Mouse (Mus musculus): Measurements from ENCODE around the gene Bbox1.

The Bbox1 gene

DNA sequence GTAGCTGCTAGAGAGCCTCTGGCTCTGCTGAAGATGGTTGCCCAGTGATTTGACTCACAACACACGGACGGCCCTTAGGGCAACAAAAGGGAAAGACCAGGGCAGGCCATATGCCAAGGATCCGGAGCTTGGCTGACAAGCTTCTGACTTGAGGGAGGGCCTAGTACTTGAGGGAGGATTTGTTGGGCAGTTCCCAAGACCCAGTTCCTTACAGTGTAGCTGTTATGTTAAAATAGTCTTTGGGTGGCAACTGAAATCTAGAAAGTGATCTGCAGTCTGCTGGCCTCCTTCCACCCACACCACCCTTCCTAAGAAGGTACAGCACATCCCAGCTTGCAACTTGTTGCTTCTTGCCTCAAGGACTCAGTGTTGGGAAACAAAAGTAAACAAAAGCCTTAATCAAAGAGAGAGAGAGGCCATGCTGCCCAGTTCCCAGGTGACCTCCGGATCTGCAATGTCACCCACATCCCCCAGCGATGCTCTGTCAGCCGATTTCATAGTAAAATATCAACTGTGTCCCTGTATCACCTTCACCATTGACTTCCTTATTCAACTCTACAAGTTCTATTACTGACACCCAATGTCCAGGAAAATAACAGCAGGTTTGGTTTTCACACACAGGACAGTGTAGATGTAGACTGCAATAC lies at the start of gene Bbox1:
TSS of gene Bbox1 (minus strand) at position 52 of the 647 bp plus-strand sequence.
- no peak for DNase-seq (ENCODE audit: low read depth in 1 of 2, low spot score in 2 of 2)

DNA sequence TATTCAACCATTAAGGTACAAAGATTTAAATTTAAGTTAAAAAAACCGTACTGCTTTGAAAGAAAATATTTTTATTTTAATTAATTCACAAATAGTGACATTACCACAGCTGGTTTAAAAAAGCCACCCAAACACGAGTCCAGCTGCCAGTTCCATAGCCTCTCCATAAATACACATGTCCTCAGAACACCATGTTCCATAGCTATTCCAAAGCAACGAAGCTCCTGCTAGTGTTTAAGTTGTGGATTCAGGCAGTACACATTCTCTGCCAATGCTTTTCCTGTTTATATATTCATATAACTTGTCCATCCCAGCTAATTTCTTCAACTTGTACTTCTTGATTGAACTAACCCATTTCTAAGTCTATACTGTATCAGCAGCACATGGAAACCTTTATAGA lies 49.5 kb upstream of the Bbox1 start:
- no peak for DNase-seq (ENCODE audit: low read depth in 1 of 2, low spot score in 2 of 2)

DNA sequence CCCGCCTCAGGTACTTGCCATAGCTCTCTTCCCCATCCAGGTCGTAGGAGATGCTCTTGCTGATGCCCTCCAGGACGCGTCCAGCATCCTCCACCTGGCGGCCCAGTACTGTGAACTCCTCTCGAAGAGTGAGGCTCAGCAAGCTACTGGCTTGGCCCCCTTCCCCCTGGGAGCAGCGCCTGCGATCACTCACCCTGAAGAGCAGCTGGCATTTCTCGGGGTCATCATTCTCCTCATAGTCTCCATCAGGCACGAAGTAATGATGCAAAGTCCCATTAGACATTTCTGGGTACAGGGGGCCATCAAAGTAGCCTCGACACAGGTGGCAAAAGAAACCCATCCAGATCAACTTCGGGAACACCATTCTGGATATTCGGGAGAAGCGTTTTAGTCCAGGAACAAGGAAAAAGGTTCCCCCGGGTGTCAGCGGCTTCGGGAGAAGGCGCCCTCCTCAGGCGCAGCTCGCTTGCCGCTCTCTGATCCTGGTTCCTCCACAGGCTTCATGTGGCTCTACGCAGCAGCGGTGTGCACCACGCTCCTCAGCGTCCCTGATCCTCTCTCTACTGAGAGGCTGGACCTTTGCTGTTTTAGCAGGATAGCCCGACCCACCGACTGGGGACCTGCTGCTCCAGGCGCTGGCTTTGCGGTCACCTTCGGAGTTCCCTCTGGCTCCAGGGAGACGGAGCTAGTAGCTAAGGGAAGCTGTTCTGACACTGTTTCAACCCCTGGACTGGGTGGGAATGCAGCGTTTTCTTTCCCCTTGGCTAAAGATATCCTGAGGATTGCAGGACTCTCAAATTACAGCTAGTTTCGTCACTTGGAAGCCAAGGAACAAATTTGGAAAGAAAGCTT lies 48.3 kb upstream of the Bbox1 start, which contains the start of gene Fibin:
TSS of gene Fibin (minus strand) at position 752 of the 852 bp plus-strand sequence.
- DNase-seq (ENCODE audit: low read depth in 1 of 2, low spot score in 2 of 2): no peak

DNA sequence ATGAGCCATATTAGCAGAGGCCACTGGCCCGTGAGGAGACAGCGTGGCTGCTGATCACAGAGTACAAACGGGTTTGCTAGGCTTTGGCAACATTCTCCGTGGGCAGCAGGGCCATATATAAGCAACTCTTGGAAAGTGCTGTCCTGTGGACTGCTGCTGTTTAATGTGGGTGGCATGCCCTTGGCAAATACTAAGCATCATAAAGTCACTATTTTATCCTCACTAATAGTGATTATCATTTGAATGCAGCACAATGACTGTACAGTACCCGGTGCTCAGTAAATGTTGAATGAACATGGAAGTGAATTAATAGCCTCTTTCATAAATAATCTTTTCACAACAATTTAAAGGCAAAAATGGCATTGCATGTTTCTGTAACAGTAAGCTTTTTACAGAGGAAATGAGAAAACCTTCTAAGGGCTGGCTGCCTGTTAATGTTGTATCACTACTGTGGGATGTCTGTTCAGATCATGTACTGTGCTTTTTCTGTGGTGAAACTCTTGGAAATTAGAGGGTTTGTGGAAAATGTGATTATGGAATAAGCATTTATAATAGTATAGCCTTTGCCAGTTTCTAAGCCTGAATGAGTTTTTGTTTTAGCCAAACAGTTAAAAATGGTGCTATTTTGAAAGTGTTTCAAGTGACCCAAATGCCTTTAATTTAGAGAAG lies 39.1 kb upstream of the Bbox1 start:
- DNase-seq (ENCODE audit: low read depth in 1 of 2, low spot score in 2 of 2): no peak

DNA sequence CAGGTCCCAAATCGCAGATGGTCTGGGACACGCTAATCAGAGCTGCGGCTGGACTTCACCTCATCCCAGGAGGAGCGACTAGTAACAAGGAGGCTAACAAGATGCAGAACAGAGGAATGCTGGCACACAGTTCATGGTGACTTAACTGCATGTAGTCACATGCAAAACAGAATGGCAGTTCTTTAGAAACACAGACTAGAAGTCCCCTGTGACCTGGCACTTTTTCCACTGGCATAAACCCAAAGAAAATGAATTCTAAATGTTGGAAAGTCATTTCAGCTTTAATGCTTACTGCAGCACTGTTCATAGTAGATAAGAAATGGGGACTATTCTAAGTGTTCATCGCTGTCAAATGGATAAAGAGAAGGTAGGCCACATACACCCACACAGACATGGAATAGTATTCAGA lies 37.5 kb upstream of the Bbox1 start:
- DNase-seq (ENCODE audit: low read depth in 1 of 2, low spot score in 2 of 2): no peak

DNA sequence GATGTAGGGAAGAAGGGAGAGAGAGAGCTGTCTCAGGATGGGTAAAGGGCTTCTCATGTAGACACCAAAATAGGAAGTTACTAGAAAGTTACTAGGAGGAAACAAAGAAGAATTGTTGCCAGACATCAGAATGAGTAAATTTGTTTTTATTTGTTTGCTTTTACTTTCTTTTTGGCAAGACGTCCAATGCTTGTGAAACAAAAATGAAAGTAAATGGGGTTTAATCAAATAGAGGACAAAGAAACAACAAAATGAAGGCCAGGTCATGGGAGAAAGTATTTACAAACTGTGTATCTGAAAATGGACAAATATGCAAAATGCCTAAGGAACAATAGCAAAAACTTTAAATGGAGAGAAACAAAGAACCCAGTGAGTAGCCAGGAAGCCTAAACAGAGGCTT lies 37.0 kb upstream of the Bbox1 start:
- DNase-seq (ENCODE audit: low read depth in 1 of 2, low spot score in 2 of 2): no peak

DNA sequence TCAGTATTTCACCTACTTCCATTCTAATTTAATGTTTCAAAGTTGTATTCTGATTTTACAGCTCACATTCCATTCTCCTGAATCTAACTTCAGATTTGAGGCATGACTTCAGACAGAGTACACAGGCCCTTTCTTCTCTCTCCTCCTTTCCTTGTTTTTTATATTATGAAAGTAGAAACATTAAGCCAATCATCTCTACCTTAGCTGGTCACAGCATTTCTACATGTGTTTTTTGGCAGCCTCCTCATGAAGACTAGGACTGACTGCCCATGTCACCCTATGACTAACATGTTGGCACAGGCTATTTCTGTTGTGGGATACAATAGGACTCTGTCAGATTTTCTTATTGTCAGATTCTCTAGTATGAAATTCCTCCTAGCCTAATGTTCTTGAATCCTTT lies 14.6 kb upstream of the Bbox1 start:
- DNase-seq (ENCODE audit: low read depth in 1 of 2, low spot score in 2 of 2): no peak

DNA sequence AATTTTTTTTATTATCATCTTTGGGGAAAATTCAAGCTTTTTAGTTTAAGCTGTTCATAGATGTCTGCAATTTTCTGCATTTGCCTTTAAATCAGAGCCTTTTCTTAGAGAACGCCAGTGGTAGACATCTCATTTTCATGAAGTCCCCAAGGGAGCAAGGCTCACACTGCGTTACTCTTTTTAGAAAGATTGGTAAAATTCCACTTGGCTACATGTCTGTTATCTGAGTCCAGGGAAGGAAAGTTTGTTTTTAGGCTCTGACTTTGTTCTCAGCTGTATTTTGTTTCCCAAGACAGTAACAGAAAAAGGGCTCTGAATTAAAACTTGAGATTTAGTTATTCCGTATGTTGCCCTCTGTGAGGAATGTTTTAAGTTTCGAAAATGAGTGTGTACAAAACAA lies 5.6 kb upstream of the Bbox1 start:
- no peak for DNase-seq (ENCODE audit: low read depth in 1 of 2, low spot score in 2 of 2)

DNA sequence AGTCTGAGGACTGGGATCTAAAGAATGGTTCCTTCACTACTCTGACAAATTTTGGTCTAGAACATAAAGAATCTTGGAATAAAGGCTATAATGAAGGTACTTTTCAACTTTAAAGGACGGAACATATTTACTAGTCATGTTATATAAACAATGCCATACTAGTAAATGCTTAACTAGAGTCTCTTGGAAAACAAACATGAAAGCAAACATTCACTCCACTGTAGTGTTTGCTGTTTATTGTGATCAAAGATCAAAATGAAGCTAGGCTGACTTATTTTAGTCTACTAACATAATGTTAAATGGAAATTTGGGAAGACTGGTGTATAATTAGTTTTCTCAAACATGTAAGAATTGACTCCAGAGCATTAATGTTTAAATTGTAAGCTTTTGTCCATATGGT lies 4.9 kb upstream of the Bbox1 start:
- no peak for DNase-seq (ENCODE audit: low read depth in 1 of 2, low spot score in 2 of 2)

DNA sequence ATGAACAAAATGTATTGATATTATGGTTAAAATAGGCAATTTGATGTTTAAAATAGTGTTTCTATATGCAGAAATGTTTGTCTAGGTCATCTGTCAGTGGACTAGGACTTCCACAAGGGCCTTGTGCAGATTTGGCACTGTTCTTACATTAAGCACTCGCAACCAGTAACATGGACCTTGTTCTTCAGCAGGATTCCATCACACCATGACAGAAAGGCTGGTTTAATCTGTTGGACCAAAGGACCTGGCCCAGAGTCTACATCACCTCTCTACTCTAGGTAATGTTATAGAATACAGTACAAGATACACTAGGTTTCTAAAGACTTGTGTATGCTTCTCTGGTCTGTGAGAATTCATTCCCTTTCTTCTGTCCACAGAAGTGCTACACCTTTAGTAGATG lies 4.4 kb upstream of the Bbox1 start:
- DNase-seq (ENCODE audit: low read depth in 1 of 2, low spot score in 2 of 2): no peak

DNA sequence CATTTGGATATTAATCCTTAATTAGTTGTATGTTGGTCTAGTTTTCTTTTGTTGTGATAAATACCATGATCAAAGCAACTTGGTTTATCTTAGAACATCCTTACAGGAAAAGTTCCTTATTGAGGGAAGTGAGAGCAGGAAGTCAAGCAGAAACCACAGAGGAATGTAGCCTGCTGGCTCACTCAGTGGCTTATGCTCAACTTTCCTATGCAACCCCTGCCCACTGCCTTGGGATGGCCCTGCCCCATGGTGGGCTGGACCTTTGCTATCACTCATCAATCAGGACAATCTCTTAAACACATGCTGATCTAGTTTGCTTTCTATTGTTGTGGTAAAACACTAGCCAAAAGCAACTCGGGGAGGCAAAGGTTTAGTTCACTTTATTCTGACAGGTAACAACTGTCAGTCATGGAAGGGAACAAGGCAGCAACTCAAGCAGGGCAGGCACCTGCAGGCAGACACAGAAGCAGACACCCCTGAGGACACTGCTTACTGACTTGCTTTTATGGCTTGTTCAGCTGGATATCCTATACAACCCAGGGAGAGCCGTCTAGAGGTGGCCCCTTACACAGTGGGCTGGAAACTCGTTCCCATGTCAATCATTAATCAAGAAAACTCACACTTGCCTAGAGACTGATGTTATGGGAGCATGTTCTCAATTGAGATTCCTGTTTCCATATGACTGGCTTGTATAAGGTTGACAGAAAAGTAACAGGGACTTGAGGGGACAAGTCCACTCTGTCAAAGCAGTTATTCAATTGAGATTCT lies 1.9 kb upstream of the Bbox1 start:
- no peak for DNase-seq (ENCODE audit: low read depth in 1 of 2, low spot score in 2 of 2)

DNA sequence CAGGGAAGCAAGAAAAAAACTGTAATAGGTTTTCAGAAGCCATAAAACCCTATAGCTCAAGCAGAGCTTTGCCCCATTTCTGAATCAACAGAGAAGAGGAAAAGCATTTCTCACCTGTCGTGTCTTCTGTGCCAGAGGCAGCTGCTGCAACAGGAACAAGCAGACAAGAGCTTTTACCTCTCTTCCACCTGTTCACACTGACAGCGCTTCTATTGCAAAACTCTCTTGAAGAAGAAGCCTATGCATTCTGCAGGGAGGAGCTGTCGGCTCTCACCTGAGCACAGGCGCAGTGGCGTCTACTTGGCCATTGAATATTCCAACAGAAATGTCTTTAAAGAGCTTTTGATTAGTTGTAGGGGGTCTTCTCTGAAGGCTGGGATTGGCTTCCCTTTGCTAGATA lies 286 bp downstream of the Bbox1 start:
- no peak for DNase-seq (ENCODE audit: low read depth in 1 of 2, low spot score in 2 of 2)

DNA sequence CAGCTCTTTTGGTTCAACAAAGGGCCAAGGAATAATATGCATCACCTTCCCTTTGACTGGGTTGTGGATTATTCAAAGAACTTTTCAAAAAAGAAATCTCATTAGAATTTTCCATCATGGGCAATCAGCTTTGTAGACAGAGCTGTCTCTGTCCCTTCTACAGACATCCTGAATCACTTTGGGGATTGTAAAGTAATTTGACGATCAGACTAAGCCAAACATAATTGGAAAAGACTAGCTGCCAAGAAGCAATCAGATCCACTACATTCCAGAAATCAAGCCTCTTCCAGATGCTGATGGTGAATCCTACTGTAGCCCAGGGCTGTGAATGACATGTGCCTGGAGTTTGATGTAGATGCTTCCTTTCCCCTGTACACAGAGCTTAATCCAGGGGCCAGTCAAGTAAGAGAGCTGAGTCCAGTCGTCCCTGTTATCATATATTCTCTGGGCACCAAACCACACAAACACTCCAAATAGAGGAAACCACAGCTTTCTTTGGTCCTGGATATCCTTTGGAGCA lies 995 bp downstream of the Bbox1 start:
- no peak for DNase-seq (ENCODE audit: low read depth in 1 of 2, low spot score in 2 of 2)

DNA sequence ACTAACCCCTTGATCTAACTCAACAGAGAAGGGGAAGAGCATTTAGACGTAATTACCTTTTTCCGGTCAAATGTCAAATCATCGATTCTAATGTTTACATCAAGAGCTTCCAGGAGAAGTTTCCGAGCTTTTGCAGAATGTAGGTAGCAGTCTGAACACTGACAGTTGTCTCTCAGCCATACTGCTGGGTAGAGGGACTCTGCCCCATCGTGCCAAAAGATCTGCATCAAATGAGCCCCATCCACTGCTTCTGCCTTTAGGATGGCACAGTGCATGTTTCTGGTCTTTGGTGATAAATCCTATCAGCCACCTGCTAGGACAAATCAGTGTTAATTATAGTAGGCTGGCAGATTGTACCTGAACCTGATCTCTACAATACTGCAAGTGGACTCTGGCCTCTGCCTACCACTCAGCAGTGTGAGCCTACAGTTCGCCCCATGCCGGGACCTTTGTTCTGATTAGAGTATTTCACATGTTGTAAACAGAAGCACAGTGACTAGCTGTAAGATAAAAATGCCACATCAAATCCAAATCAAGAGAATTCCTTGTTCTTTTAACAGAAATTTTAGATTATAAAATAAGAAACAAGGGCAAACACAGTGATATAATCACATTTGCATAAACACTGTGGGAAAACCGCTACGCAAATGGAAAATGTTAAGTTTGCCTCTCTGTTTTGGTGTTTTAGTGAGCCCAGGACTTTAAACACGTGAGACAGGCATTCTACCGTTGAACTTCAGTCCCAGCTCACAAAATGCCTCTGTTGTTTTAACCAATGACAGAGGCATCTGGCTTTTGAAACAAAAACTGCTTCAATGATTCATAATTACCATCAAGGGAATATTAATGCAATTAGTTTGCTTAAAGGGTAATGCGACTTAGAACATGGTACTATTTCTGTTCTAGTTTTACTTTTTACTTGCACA lies 8.7 kb downstream of the Bbox1 start:
- no peak for DNase-seq (ENCODE audit: low read depth in 1 of 2, low spot score in 2 of 2)

DNA sequence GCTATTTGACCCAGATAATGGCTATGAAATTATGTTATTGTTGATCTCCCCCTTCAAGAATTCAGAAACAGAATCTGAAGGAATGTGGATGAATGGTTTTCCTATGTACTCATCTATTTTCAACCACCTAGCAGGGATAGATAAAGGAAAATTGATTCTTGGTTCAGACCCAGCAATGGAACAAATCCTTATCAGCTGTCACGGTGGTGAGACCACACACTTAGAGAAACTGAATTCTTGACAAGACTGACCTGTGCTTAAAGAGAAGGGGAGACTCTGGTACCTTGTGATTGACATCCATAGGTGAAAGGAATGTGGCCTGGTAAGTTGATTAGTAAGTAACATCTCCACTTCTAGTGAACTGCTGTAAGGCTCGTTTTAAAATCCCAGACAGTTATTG lies 12.1 kb downstream of the Bbox1 start:
- DNase-seq (ENCODE audit: low read depth in 1 of 2, low spot score in 2 of 2): no peak

DNA sequence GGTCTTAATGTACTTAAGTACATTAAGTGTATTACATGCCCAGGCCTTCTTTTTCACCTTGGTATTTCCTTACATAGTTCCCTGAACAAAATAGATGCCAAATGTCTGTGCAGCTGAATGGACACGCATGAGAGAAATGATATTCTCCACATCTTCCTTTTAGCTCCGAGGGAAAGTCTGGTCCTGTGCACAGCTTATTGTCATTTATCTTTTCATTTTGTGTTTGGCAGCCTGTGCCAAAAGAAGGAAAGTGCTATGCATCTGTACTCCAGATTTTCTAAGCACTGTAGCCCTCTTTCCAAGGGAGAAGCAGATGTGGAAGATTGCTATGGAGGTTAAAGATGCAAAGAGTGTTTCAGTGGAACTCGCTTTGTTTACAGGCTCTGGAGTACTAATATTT lies 13.0 kb downstream of the Bbox1 start:
- no peak for DNase-seq (ENCODE audit: low read depth in 1 of 2, low spot score in 2 of 2)

DNA sequence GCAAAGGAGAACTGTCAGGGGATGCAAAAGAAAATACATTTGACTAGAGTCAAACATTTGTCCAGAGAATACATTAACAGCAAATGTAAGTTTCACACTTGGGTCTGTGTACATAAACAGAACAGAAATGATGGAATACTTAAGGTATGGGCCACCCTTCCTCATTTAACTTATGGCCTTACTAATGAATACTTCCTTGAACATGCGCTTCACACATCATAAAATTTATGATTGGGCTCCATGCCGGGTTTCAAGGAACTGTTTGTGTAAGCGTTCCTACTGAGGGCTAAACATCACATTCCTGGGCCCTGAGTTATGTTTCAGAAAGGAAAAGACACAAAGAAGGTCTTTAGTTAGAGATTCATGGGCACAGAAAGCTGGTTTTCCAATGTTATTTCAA lies 19.4 kb downstream of the Bbox1 start:
- no peak for DNase-seq (ENCODE audit: low read depth in 1 of 2, low spot score in 2 of 2)

DNA sequence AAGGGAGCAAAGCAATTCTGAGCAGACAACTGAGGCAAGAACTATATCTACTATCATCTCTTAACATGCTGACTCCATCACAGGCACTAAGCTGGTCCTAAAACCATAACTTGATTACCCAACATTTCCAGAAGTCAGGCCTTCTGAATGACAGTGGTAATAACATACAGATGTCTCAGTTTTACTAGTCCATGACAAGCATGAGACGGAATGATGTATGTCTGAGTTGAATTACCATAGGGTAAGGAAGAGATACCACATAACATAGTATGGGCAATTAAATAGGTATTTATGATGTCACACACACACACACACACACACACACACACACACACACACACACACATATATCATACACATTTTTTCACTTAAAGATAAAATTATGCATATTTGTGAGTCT lies 26.4 kb downstream of the Bbox1 start:
- DNase-seq (ENCODE audit: low read depth in 1 of 2, low spot score in 2 of 2): no peak

DNA sequence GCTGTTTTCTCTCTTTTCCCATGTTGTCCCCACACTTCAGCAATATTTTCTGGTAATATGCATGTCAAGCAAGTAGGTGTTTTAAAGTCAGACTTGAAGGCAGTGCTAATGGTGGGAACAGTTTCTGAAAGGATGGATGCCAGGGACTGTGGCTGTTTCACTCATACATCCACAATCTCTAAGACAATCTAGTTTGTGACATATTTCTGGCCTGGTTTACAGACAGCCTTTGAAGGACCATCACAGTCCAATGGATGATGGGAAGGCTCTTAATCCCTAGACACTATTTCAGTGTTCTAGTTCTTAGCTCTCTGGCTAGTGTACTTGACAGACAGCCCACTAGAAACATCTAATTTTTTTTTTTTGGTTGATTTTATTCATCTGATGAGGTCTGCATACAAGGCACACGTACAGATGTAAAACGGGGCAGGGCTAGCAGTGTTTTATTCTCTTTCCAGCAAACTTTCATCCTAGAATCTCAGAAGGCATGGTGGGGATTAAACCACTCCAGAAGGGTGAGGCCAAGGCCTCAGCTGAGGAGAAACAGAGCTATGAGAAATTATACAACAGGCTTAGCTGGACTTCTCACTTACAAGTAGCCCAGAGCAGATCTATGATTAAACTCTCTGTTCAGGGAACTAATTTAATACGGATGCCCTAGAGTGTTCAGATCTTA lies 28.4 kb downstream of the Bbox1 start:
- no peak for DNase-seq (ENCODE audit: low read depth in 1 of 2, low spot score in 2 of 2)

DNA sequence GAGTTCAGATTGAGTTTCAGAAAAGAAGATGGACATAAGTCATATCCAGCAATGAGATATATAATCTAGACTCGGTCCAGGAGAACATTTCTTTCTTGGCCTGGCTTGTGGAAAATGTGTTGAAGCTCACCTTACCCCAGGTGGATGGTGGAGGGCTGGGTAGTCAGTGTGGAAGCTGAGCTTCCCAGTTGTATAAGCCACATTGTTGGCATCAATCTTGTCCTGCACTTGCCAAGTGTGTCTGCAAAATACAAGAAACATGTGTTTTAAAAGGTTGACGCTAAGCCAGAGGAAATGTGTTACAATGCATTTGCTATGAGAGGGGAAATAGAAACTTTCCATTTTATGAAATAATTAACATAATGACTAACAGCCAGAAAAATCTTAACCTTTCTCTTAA lies 38.9 kb downstream of the Bbox1 start:
- DNase-seq (ENCODE audit: low read depth in 1 of 2, low spot score in 2 of 2): no peak
